Mouse (Mus musculus): Measurements from ENCODE around the gene Muc4. TPM values are rescaled to one million over a fixed set of nuclear protein-coding genes. Genes with fewer than 3 reads are reported as not detected.

Gene Muc4
- total and polyA plus RNA-seq, 3 experiments: 0.11 TPM; not detected in 2

- Histone ChIP-seq H3K9me3 (replicated peaks) (no peaks in the 10 kb centered on the region), H3K4me3 (ENCODE audit: low read depth, low read length) (no peak overlapping the region), H3K4me1 (ENCODE audit: insufficient read depth, low read depth, low read length) (no peaks in the 10 kb centered on the region), H3K36me3 (replicated peaks) (no peaks in the 10 kb centered on the region), H3K27me3 (ENCODE audit: insufficient read depth, low read length) (peaks cover 23% of the 10 kb centered on the region)
- DNase-seq (ENCODE audit: low spot score): no peak
- TF ChIP-seq POLR2AphosphoS5 (IDR thresholded peaks at IDR 0.05; ENCODE audit: insufficient replicate concordance, low read depth, low read length) (no peak), GATA2 (IDR thresholded peaks at IDR 0.05; ENCODE audit: borderline replicate concordance, low read depth, low read length) (no peak), CTCF (IDR thresholded peaks at IDR 0.05; ENCODE audit: low read depth, low read length) (no peak)
- no peak for ATAC-seq (ENCODE audit: extremely low read depth, insufficient number of reproducible peaks, low FRiP score, poor library complexity, severe bottlenecking)
Observed at GRCm38 (mm10) chr16:32750242-32751127, 14.8 kb downstream of the Muc4 start.

DNA sequence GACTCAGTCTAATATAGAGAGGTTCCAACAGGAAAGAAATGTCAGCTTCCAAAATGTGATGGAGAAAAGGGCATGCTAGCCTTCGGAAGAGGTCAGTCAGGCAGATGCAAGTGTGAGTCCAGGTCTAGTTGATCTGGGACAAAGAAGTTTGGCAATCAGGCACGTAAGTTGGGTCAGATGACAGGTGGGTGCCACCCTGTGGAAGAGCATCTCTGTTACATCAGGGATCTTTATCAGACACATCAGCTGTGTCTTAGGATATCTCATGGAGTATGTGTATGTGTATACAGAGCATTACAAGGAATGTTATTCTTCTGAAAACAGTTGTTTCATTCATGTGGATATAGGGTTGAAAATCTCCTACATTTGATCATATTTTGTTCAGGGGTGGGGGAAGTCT is 28.9 kb downstream of the Muc4 start:
- peaks cover 25% of the 10 kb centered on the region for H3K27me3 ChIP-seq (ENCODE audit: insufficient read depth, low read length)
- H3K4me3 ChIP-seq (ENCODE audit: low read depth, low read length): no peak overlapping the region
- TF ChIP-seq TAL1 (conservative IDR thresholded peaks at IDR 0.05; ENCODE audit: low read depth, low read length) (no peak), POLR2AphosphoS5 (IDR thresholded peaks at IDR 0.05; ENCODE audit: insufficient replicate concordance, low read depth, low read length) (no peak), GATA2 (IDR thresholded peaks at IDR 0.05; ENCODE audit: borderline replicate concordance, low read depth, low read length) (no peak), CTCF (IDR thresholded peaks at IDR 0.05; ENCODE audit: low read depth, low read length) (no peak), GATA1 (IDR thresholded peaks at IDR 0.05; ENCODE audit: borderline replicate concordance, low read length) (no peak)
- H3K9me3 ChIP-seq (replicated peaks): no peaks in the 10 kb centered on the region
- no peaks in the 10 kb centered on the region for H3K4me1 ChIP-seq (ENCODE audit: insufficient read depth, low read depth, low read length)
- no peak for DNase-seq (ENCODE audit: low spot score)
- H3K36me3 ChIP-seq (replicated peaks): no peaks in the 10 kb centered on the region
- ATAC-seq (ENCODE audit: extremely low read depth, insufficient number of reproducible peaks, low FRiP score, poor library complexity, severe bottlenecking): no peak

DNA sequence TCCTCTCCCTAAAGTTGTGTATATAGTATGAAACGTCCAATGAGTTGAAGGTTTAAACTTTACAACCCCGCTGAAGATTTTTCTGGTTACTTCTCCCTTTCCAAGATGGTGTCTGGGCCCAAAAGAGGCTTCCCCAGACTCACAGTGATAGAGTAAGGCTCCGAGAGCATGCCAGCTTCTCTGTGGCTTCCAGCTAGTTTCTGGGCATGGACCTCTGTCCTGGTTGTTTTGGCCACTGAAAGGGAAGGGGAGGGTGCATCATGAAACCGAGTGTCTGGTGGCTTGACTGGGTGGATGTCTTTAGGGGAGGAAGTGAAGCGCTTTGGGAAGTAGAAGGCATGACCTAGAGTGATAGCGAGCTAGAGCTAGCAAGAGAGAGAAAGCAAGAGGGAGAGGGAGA is 29.3 kb downstream of the Muc4 start:
- Histone ChIP-seq H3K27me3 (ENCODE audit: insufficient read depth, low read length) (peaks cover 25% of the 10 kb centered on the region), H3K9me3 (replicated peaks) (no peaks in the 10 kb centered on the region), H3K4me3 (ENCODE audit: low read depth, low read length) (no peak overlapping the region), H3K4me1 (ENCODE audit: insufficient read depth, low read depth, low read length) (no peaks in the 10 kb centered on the region), H3K36me3 (replicated peaks) (no peaks in the 10 kb centered on the region)
- TF ChIP-seq GATA1 (IDR thresholded peaks at IDR 0.05; ENCODE audit: borderline replicate concordance, low read length): no peak
- no peak for TF ChIP-seq GATA2 (IDR thresholded peaks at IDR 0.05; ENCODE audit: borderline replicate concordance, low read depth, low read length)
- no peak for TF ChIP-seq POLR2AphosphoS5 (IDR thresholded peaks at IDR 0.05; ENCODE audit: insufficient replicate concordance, low read depth, low read length)
- no peak for TF ChIP-seq CTCF (IDR thresholded peaks at IDR 0.05; ENCODE audit: low read depth, low read length)
- no peak for TF ChIP-seq TAL1 (conservative IDR thresholded peaks at IDR 0.05; ENCODE audit: low read depth, low read length)
- DNase-seq (ENCODE audit: low spot score) (no peak), ATAC-seq (ENCODE audit: extremely low read depth, insufficient number of reproducible peaks, low FRiP score, poor library complexity, severe bottlenecking) (no peak)

- no peak for TF ChIP-seq GATA2 (IDR thresholded peaks at IDR 0.05; ENCODE audit: borderline replicate concordance, low read depth, low read length)
- no peak for TF ChIP-seq CTCF (IDR thresholded peaks at IDR 0.05; ENCODE audit: low read depth, low read length)
- no peak for TF ChIP-seq GATA1 (IDR thresholded peaks at IDR 0.05; ENCODE audit: borderline replicate concordance, low read length)
- no peak for TF ChIP-seq POLR2AphosphoS5 (IDR thresholded peaks at IDR 0.05; ENCODE audit: insufficient replicate concordance, low read depth, low read length)
- no peak for TF ChIP-seq TAL1 (conservative IDR thresholded peaks at IDR 0.05; ENCODE audit: low read depth, low read length)
- Histone ChIP-seq H3K27me3 (ENCODE audit: insufficient read depth, low read length) (peaks cover 22% of the 10 kb centered on the region), H3K4me1 (ENCODE audit: insufficient read depth, low read depth, low read length) (no peaks in the 10 kb centered on the region), H3K4me3 (ENCODE audit: low read depth, low read length) (no peak overlapping the region), H3K9me3 (replicated peaks) (no peaks in the 10 kb centered on the region), H3K36me3 (replicated peaks) (no peaks in the 10 kb centered on the region)
- DNase-seq (ENCODE audit: low spot score) (no peak), ATAC-seq (ENCODE audit: extremely low read depth, insufficient number of reproducible peaks, low FRiP score, poor library complexity, severe bottlenecking) (no peak)
Observed at GRCm38 (mm10) chr16:32766904-32767303, 31.2 kb downstream of the Muc4 start.

GRCm38 (mm10) chr16:32776676-32777075 is 41.0 kb downstream of the Muc4 start:
- peaks cover 61% of the 10 kb centered on the region for H3K27me3 ChIP-seq (ENCODE audit: insufficient read depth, low read length)
- no peak for DNase-seq (ENCODE audit: low spot score)
- no peak for ATAC-seq (ENCODE audit: extremely low read depth, insufficient number of reproducible peaks, low FRiP score, poor library complexity, severe bottlenecking)
- H3K4me3 ChIP-seq (ENCODE audit: low read depth, low read length): no peak overlapping the region
- TF ChIP-seq CTCF (IDR thresholded peaks at IDR 0.05; ENCODE audit: low read depth, low read length) (no peak), TAL1 (conservative IDR thresholded peaks at IDR 0.05; ENCODE audit: low read depth, low read length) (no peak), GATA2 (IDR thresholded peaks at IDR 0.05; ENCODE audit: borderline replicate concordance, low read depth, low read length) (no peak), GATA1 (IDR thresholded peaks at IDR 0.05; ENCODE audit: borderline replicate concordance, low read length) (no peak), POLR2AphosphoS5 (IDR thresholded peaks at IDR 0.05; ENCODE audit: insufficient replicate concordance, low read depth, low read length) (no peak)
- H3K4me1 ChIP-seq (ENCODE audit: insufficient read depth, low read depth, low read length): no peaks in the 10 kb centered on the region
- H3K9me3 ChIP-seq (replicated peaks): no peaks in the 10 kb centered on the region
- H3K36me3 ChIP-seq (replicated peaks): no peaks in the 10 kb centered on the region

DNA sequence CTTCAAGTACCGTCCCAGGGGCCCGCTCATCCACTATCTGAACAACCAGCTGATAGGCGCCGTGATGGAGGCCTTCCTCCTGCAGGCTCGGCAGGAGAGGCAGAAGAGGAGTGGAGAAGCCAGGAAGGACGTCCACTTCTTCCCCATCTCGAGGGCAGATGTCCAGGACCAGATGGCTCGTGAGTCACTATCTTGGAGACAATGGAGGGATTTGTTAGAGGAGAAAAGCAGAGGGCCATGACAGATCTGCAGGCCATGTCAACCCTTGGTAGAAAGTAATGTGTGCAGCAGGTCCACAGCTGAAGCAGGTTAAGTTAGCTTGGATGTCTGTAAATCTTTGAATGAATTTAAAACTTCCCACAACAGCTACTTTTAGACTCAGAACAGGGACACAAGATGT is 43.3 kb downstream of the Muc4 start:
- TF ChIP-seq GATA2 (IDR thresholded peaks at IDR 0.05; ENCODE audit: borderline replicate concordance, low read depth, low read length): no peak
- no peak for TF ChIP-seq TAL1 (conservative IDR thresholded peaks at IDR 0.05; ENCODE audit: low read depth, low read length)
- TF ChIP-seq GATA1 (IDR thresholded peaks at IDR 0.05; ENCODE audit: borderline replicate concordance, low read length): no peak
- Histone ChIP-seq H3K27me3 (ENCODE audit: insufficient read depth, low read length) (peaks cover 65% of the 10 kb centered on the region), H3K36me3 (replicated peaks) (no peaks in the 10 kb centered on the region), H3K9me3 (replicated peaks) (no peaks in the 10 kb centered on the region), H3K4me1 (ENCODE audit: insufficient read depth, low read depth, low read length) (no peaks in the 10 kb centered on the region), H3K4me3 (ENCODE audit: low read depth, low read length) (no peak overlapping the region)
- ATAC-seq (ENCODE audit: extremely low read depth, insufficient number of reproducible peaks, low FRiP score, poor library complexity, severe bottlenecking): no peak
- DNase-seq (ENCODE audit: low spot score): no peak

All from G1E (cell line).